Mouse (Mus musculus) intestine, postnatal 0 days (tissue): ENCODE measurements around the gene Erap1. TPM values are rescaled to one million over a fixed set of nuclear protein-coding genes. Genes with fewer than 3 reads are reported as not detected.
"Not testable (repeated sequence)": the region's sequence is repeated elsewhere in the genome, so short reads cannot be mapped to it uniquely, and the experiment has no call there.

Source experiments
- ATAC-seq: fragments of 200-750 bp; cut with Nextera tagmentation; 2 replicates; pipeline ENCODE4 v1.8.0; 2017; ENCODE audit warnings: mild to moderate bottlenecking, moderate TSS enrichment, moderate library complexity
- H3K27ac ChIP-seq: fragments of 300-500 bp; sonication (generic); 2 replicates; pipeline ENCODE4 v1.5.1; 2014; ENCODE audit warnings: mild to moderate bottlenecking, low read depth, low read length, moderate library complexity
- H3K27me3 ChIP-seq: fragments of 300-500 bp; sonication (generic); replicated peaks from 2 replicates; pipeline ENCODE4 v1.6.1; 2014; ENCODE audit warnings: low read length, mixed read lengths; ENCODE audit not compliant: control insufficient read depth, insufficient read depth
- H3K36me3 ChIP-seq: fragments of 300-500 bp; sonication (generic); 2 replicates; pipeline ENCODE4 v1.6.1; 2014; ENCODE audit warnings: mild to moderate bottlenecking, moderate library complexity; ENCODE audit not compliant: control insufficient read depth, insufficient read depth
- H3K4me1 ChIP-seq: fragments of 300-500 bp; sonication (generic); replicated peaks from 2 replicates; pipeline ENCODE4 v1.6.1; 2014; ENCODE audit warnings: antibody characterized with exemption, low read length, mixed read lengths; ENCODE audit not compliant: control insufficient read depth, insufficient read depth
- H3K4me2 ChIP-seq: fragments of 300-500 bp; sonication (generic); replicated peaks from 2 replicates; pipeline ENCODE4 v1.6.1; 2014; ENCODE audit warnings: low read depth, mild to moderate bottlenecking, moderate library complexity
- H3K4me3 ChIP-seq: fragments of 300-500 bp; sonication (generic); 2 replicates; pipeline ENCODE4 v1.5.1; 2014; ENCODE audit warnings: low read depth, low read length
- H3K9ac ChIP-seq: fragments of 300-500 bp; sonication (generic); 2 replicates; pipeline ENCODE4 v1.6.1; 2014; ENCODE audit warnings: mild to moderate bottlenecking, low read depth, low read length
- H3K9me3 ChIP-seq: fragments of 300-500 bp; sonication (generic); 2 replicates; pipeline ENCODE4 v1.6.1; 2016; ENCODE audit warnings: mixed run types; ENCODE audit not compliant: control insufficient read depth
- CTCF ChIP-seq: sonication (generic); IDR thresholded peaks from 2 replicates; pipeline ENCODE4 v1.5.1; 2016; ENCODE audit warnings: low read depth, mild to moderate bottlenecking, control low read depth, antibody characterized with exemption, moderate library complexity
- WGBS: fragments of 180-500 bp; shearing (Covaris S2); extraction: QIAGEN DNeasy Blood & Tissue Kit; methylation state at CpG from one replicate; pipeline ENCODE4 v1.1.7; 2014; 5-methylcytosine and 5-hydroxymethylcytosine counted together
- polyA plus RNA-seq: library from polyadenylated mRNA; unstranded; fragments of >200 nt; fragmentation: Nextera tagmentation; extraction: Ambion mirVana; gene quantifications from 2 replicates; pipeline ENCODE4 v1.2.1, GENCODE M21; 2015

Gene Erap1
- 48.9 and 50.1 TPM in 2 replicates for polyA plus RNA-seq

GRCm38 (mm10) chr13:74638793-74639711, at the start of gene Erap1:
Erap1 (plus strand) TSS chr13:74639568.
- H3K4me3 ChIP-seq = peak within 1 kb of the TSS; percentile 80
- H3K9me3 ChIP-seq = no peaks in the 10 kb centered on the region
- H3K27ac ChIP-seq = peak within 1 kb of the TSS; percentile 92
- H3K4me1 ChIP-seq = no peaks in the 10 kb centered on the region
- peak within 1 kb of the TSS; percentile 79 for H3K4me2 ChIP-seq
- no peaks in the 10 kb centered on the region for H3K36me3 ChIP-seq
- peak within 1 kb of the TSS; percentile 91 for H3K9ac ChIP-seq
- ATAC-seq = peak; percentile 50
- under 1% methylated on average over 12 of the region's 12 CpGs for WGBS
- H3K27me3 ChIP-seq = no peaks in the 10 kb centered on the region
- peak; percentile 83 for TF ChIP-seq CTCF

GRCm38 (mm10) chr13:74591401-74591821, 48.0 kb upstream of the Erap1 start:
- not testable (repeated sequence) for H3K4me3 ChIP-seq, H3K36me3 ChIP-seq, H3K4me2 ChIP-seq, ATAC-seq, H3K27ac ChIP-seq, H3K9ac ChIP-seq, H3K27me3 ChIP-seq, H3K9me3 ChIP-seq, H3K4me1 ChIP-seq
- WGBS = 65% methylated on average over 12 of the region's 12 CpGs

GRCm38 (mm10) chr13:74591828-74592227, 47.5 kb upstream of the Erap1 start:
- not testable (repeated sequence) for H3K27ac ChIP-seq, H3K4me2 ChIP-seq, H3K9ac ChIP-seq, H3K27me3 ChIP-seq, H3K36me3 ChIP-seq, H3K4me3 ChIP-seq, H3K9me3 ChIP-seq, ATAC-seq, H3K4me1 ChIP-seq
- WGBS = 72% methylated on average over 2 of the region's 2 CpGs

- not testable (repeated sequence) for H3K27ac ChIP-seq, H3K4me2 ChIP-seq, H3K4me1 ChIP-seq, H3K36me3 ChIP-seq, H3K4me3 ChIP-seq, H3K9me3 ChIP-seq, H3K27me3 ChIP-seq, ATAC-seq, H3K9ac ChIP-seq
- WGBS = 72% methylated on average over 2 of the region's 2 CpGs
Measured at GRCm38 (mm10) chr13:74597022-74597421, 42.3 kb upstream of the Erap1 start.

- H3K36me3 ChIP-seq, H3K4me2 ChIP-seq, H3K4me3 ChIP-seq, H3K27me3 ChIP-seq, H3K27ac ChIP-seq, H3K9ac ChIP-seq, H3K4me1 ChIP-seq, H3K9me3 ChIP-seq, ATAC-seq: not testable (repeated sequence)
- no CpG with 5 or more reads among the region's 1 CpGs for WGBS
Measured at GRCm38 (mm10) chr13:74601776-74602175, 37.6 kb upstream of the Erap1 start.

- not testable (repeated sequence) for H3K4me1 ChIP-seq, H3K36me3 ChIP-seq, H3K9me3 ChIP-seq, H3K27me3 ChIP-seq
- H3K4me2 ChIP-seq = peak overlapping the region; percentile 67
- peak overlapping the region; percentile 36 for H3K4me3 ChIP-seq
- H3K9ac ChIP-seq = peak overlapping the region; percentile 12
- ATAC-seq = peak; percentile 95
- peak overlapping the region; percentile 75 for H3K27ac ChIP-seq
- 14% methylated on average over 22 of the region's 22 CpGs for WGBS
Measured at GRCm38 (mm10) chr13:74617163-74618019, 22.0 kb upstream of the Erap1 start.
